Mouse (Mus musculus) limb, embryonic 14.5 days (tissue): ENCODE data around the gene Gdpd5. TPM values are rescaled to one million over a fixed set of nuclear protein-coding genes. Genes with fewer than 3 reads are reported as not detected.

Source experiments
- ATAC-seq: fragments of 200-750 bp; cut with Nextera tagmentation; 2 replicates; pipeline ENCODE4 v1.8.0; 2017; ENCODE audit warnings: low read depth, moderate number of reproducible peaks, moderate TSS enrichment; ENCODE audit not compliant: low FRiP score
- DNase-seq: peaks from one replicate; pipeline ENCODE4 v3.0.0-alpha.2; 2015; ENCODE audit warnings: low spot score
- H3K27ac ChIP-seq: fragments of 300-500 bp; sonication (generic); replicated peaks from 2 replicates; pipeline ENCODE4 v1.5.1; 2014; ENCODE audit warnings: low read depth, mild to moderate bottlenecking, low read length, moderate library complexity, mixed read lengths
- H3K27me3 ChIP-seq: fragments of 300-500 bp; sonication (generic); 2 replicates; pipeline ENCODE4 v1.6.1; 2014; ENCODE audit warnings: low read length, mixed read lengths; ENCODE audit not compliant: control insufficient read depth, insufficient read depth
- H3K36me3 ChIP-seq: fragments of 300-500 bp; sonication (generic); 2 replicates; pipeline ENCODE4 v1.6.1; 2014; ENCODE audit warnings: mild to moderate bottlenecking, low read length, moderate library complexity, mixed read lengths; ENCODE audit not compliant: control insufficient read depth, insufficient read depth
- H3K4me1 ChIP-seq: fragments of 300-500 bp; sonication (generic); 2 replicates; pipeline ENCODE4 v1.6.1; 2014; ENCODE audit warnings: antibody characterized with exemption, low read length, mixed read lengths; ENCODE audit not compliant: control insufficient read depth, insufficient read depth
- H3K4me2 ChIP-seq: fragments of 300-500 bp; sonication (generic); replicated peaks from 2 replicates; pipeline ENCODE4 v1.6.1; 2014; ENCODE audit warnings: low read depth, mild to moderate bottlenecking, low read length, moderate library complexity; ENCODE audit not compliant: severe bottlenecking
- H3K4me3 ChIP-seq: fragments of 300-500 bp; sonication (generic); replicated peaks from 2 replicates; pipeline ENCODE4 v1.5.1; 2014; ENCODE audit warnings: low read length
- H3K9ac ChIP-seq: fragments of 300-500 bp; sonication (generic); 2 replicates; pipeline ENCODE4 v1.6.1; 2014; ENCODE audit warnings: mild to moderate bottlenecking, low read depth, low read length, moderate library complexity; ENCODE audit not compliant: severe bottlenecking
- H3K9me3 ChIP-seq: fragments of 300-500 bp; sonication (generic); 2 replicates; pipeline ENCODE4 v1.6.1; 2016; ENCODE audit warnings: low read length; ENCODE audit not compliant: control insufficient read depth
- POLR2A ChIP-seq: fragments of 200-500 bp; IDR thresholded peaks from 2 replicates; pipeline ENCODE4 v1.8.0; 2012; ENCODE audit warnings: inconsistent platforms, mild to moderate bottlenecking, moderate library complexity, borderline replicate concordance; ENCODE audit not compliant: insufficient read depth, insufficient read length; ENCODE audit errors: extremely low read depth
- WGBS: fragments of 180-500 bp; shearing (Covaris S2); extraction: QIAGEN DNeasy Blood & Tissue Kit; methylation state at CpG from one replicate; pipeline ENCODE4 v1.1.7; 2014; 5-methylcytosine and 5-hydroxymethylcytosine counted together
- polyA plus RNA-seq, 2 experiments: library from polyadenylated mRNA; depleted of rRNA in 1 of 2; stranded (reverse) in 1 of 2; unstranded in 1 of 2; fragments of >200 nt; fragmentation: Nextera tagmentation in 1 of 2; extraction: Ambion mirVana in 1 of 2; gene quantifications; 2 replicates each; pipeline versions ENCODE4 v1.2.1 to v1.2.3; 2012 to 2014

The Gdpd5 gene
- polyA plus RNA-seq, 2 experiments, result 11.8 to 14.5 TPM

DNA sequence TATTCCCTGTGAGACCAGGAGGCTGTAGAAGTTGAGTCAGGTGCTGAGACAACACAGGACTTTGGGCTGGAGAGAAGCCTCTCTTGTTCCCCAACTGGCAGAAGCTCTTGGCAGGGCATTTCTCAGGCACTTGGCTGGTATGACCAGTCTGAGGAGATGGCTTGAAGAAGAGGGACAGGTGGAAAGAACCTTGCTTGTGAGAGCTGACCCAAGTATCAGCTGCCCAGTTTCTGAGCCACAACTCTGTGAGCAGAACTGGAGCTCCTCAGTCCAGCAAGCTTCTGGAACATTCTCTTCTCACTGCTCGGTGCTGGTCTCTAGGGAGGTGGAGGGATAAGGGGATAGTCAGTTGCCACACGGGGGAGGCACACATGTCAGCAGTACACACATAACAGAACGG is 38.1 kb downstream of the Gdpd5 start:
- H3K36me3 ChIP-seq, result no peaks in the 10 kb centered on the region
- no peak overlapping the region for H3K4me2 ChIP-seq
- no peaks in the 10 kb centered on the region for H3K27me3 ChIP-seq
- DNase-seq (no peak), ATAC-seq (no peak)
- peaks cover 15% of the 10 kb centered on the region for H3K4me1 ChIP-seq
- H3K4me3 ChIP-seq, result no peak overlapping the region
- WGBS, result 71% methylated on average over 3 of the region's 3 CpGs
- no peaks in the 10 kb centered on the region for H3K9me3 ChIP-seq
- H3K27ac ChIP-seq, result no peak overlapping the region
- H3K9ac ChIP-seq, result no peak overlapping the region
- TF ChIP-seq POLR2A, result no peak

DNA sequence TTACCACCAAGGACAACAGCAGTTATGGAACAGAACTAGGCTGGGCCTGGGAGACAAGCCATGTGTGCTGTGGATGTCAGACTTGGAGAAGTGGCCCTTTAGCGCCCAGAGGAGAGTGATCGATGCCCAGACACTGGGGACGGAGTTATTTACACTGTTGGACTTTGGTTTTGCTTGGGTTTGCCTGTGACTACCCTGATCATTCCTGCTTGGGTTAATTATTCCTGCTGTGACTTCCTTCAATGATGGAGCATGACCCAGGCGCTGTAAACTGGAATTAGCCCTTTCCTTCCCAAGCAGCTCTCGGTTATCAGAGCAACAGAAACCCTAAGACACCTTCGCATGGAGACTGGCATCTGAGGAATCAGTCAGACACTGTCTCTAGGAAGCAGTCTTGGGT is 39.8 kb downstream of the Gdpd5 start:
- no peaks in the 10 kb centered on the region for H3K27me3 ChIP-seq
- no peak overlapping the region for H3K4me2 ChIP-seq
- WGBS, result 78% methylated on average over 6 of the region's 6 CpGs
- DNase-seq (no peak), ATAC-seq (no peak)
- peaks cover 24% of the 10 kb centered on the region for H3K4me1 ChIP-seq
- no peak overlapping the region for H3K27ac ChIP-seq
- H3K9me3 ChIP-seq, result no peaks in the 10 kb centered on the region
- no peaks in the 10 kb centered on the region for H3K36me3 ChIP-seq
- H3K4me3 ChIP-seq, result no peak overlapping the region
- TF ChIP-seq POLR2A, result no peak
- H3K9ac ChIP-seq, result 0 out of 2 replicates have a peak overlapping the region, but pooled peaks have one; percentile 21

DNA sequence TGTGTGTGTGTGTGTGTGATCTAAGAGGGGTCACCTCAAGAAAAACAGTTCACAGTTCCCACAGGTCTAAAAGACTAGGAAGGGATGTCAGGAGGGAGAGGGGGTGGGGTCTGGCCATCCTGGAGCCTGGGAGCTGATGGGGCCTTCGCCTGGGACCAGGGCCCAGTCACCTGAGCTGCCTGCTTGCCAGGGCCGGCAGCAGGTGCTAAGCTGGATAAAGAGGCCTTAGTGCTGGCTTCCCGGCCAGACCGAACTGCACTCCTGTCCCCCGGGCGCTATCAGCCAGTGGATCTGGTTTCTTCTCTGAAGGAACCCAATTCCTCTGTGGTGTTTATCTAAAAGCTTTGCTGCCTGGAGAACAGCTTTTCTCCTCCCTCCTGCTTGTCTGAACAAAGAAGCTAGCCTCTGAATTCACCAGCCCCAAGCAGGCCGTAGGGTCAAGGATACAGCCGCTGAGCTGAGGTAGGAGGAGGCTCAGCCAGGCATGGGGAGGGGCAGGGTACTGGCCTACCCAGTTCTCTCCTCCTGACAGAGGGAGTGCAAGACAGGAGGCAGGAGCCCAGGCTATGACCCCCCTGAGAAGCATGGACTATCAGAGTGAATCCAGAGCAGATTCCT is 43.4 kb downstream of the Gdpd5 start:
- Histone ChIP-seq H3K9ac (no peak overlapping the region), H3K27ac (peak overlapping the region; percentile 9; the same call in 1 of the 2 replicates), H3K9me3 (no peaks in the 10 kb centered on the region), H3K27me3 (no peaks in the 10 kb centered on the region), H3K4me3 (no peak overlapping the region), H3K4me1 (peaks cover 27% of the 10 kb centered on the region), H3K4me2 (no peak overlapping the region), H3K36me3 (no peaks in the 10 kb centered on the region)
- 17% methylated on average over 7 of the region's 8 CpGs for WGBS
- ATAC-seq (peak; percentile 53; the same call in 1 of the 2 replicates), DNase-seq (peak; percentile 38)
- no peak for TF ChIP-seq POLR2A

DNA sequence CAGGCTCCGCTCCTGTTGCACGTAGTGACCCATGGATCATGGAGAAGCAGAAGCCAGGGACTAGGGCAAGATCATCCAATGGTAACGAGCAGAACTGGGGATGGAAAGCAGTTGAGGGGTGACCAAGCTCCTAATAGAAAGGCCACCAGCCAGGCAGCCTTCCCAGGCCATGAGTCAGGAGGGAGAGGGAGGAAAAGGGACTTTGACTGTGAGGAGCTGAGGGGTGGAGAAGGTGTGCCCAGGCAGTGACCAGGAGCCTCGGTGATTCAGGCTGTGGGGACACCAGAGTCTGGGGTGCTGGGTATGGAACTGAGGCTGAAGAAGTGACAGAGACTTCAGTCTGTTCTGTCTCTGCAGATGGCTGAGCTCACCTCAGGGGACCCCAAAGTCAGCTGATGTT is 44.5 kb downstream of the Gdpd5 start:
- Histone ChIP-seq H3K4me2 (no peak overlapping the region), H3K36me3 (no peaks in the 10 kb centered on the region), H3K9me3 (no peaks in the 10 kb centered on the region), H3K4me1 (peaks cover 25% of the 10 kb centered on the region), H3K27me3 (no peaks in the 10 kb centered on the region), H3K27ac (no peak overlapping the region), H3K9ac (no peak overlapping the region), H3K4me3 (no peak overlapping the region)
- no peak for DNase-seq
- no peak for TF ChIP-seq POLR2A
- 88% methylated on average over 4 of the region's 4 CpGs for WGBS
- no peak for ATAC-seq

DNA sequence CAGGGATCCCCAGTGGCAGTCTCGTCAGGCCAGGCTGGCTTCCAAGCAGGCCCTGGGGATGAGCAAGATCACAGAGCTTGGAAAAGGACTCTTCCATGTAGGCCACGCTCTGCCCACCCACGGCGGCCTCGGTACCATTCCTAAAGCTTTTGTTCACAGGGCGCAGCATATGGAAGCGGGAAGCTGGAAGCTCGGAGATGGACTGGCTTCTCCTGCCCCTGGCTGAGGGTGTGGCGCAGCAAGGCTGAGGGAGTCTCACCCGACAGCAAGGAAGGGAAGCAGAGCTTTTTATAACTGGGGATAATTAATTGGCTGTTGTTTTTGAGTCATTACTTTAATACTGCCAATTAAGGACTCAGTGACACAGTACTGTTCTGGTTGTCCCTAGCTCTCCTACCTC is 45.8 kb downstream of the Gdpd5 start:
- H3K9me3 ChIP-seq, result no peaks in the 10 kb centered on the region
- no peaks in the 10 kb centered on the region for H3K36me3 ChIP-seq
- no peaks in the 10 kb centered on the region for H3K27me3 ChIP-seq
- no peak overlapping the region for H3K4me2 ChIP-seq
- H3K27ac ChIP-seq, result no peak overlapping the region
- WGBS, result 46% methylated on average over 10 of the region's 10 CpGs
- H3K4me3 ChIP-seq, result no peak overlapping the region
- H3K4me1 ChIP-seq, result peaks cover 21% of the 10 kb centered on the region
- ATAC-seq, result no peak
- no peak for DNase-seq
- no peak for TF ChIP-seq POLR2A
- H3K9ac ChIP-seq, result no peak overlapping the region
